8 mouse cellular contexts compared by ENCODE assay signal in genomic region chr5:44414441-44414840, GRCm38 (mm10).
A peak's percentile ranks its signal among the peaks of the same experiment; 100 is the strongest.
DNase-seq lines count a peak whose midpoint lies in the region; ATAC-seq lines count a peak whose summit lies in the region.

No protein-coding gene starts in this region.

- no peaks in the 10 kb centered on the region for H3K4me1 ChIP-seq in neural tube, embryonic 13.5 days (replicated peaks)
- H3K4me1 ChIP-seq in neural tube, embryonic 15.5 days: peaks cover 8% of the 10 kb centered on the region; the same call in 1 of the 2 replicates
- H3K4me1 ChIP-seq in forebrain, embryonic 13.5 days: peaks cover 8% of the 10 kb centered on the region

- H3K27ac ChIP-seq in neural tube, embryonic 13.5 days (replicated peaks): no peak overlapping the region
- H3K27ac ChIP-seq in neural tube, embryonic 15.5 days (replicated peaks): no peak overlapping the region
- H3K27ac ChIP-seq in forebrain, embryonic 13.5 days: no peak overlapping the region

- H3K9ac ChIP-seq in neural tube, embryonic 13.5 days: no peak overlapping the region
- H3K9ac ChIP-seq in neural tube, embryonic 15.5 days (replicated peaks): no peak overlapping the region
- no peak overlapping the region for H3K9ac ChIP-seq in forebrain, embryonic 13.5 days

- no peaks in the 10 kb centered on the region for H3K9me3 ChIP-seq in neural tube, embryonic 13.5 days
- no peaks in the 10 kb centered on the region for H3K9me3 ChIP-seq in neural tube, embryonic 15.5 days (replicated peaks)
- no peaks in the 10 kb centered on the region for H3K9me3 ChIP-seq in forebrain, embryonic 13.5 days (replicated peaks)

- WGBS in neural tube, embryonic 13.5 days: 40% methylated on average over 7 of the region's 7 CpGs
- 36% methylated on average over 7 of the region's 7 CpGs for WGBS in neural tube, embryonic 15.5 days
- 29% methylated on average over 7 of the region's 7 CpGs for WGBS in forebrain, embryonic 13.5 days

- no peak overlapping the region for H3K4me2 ChIP-seq in neural tube, embryonic 13.5 days
- H3K4me2 ChIP-seq in neural tube, embryonic 15.5 days: no peak overlapping the region
- no peak overlapping the region for H3K4me2 ChIP-seq in forebrain, embryonic 13.5 days

- no peak overlapping the region for H3K4me3 ChIP-seq in neural tube, embryonic 13.5 days
- no peak overlapping the region for H3K4me3 ChIP-seq in neural tube, embryonic 15.5 days (replicated peaks)
- H3K4me3 ChIP-seq in forebrain, embryonic 13.5 days: no peak overlapping the region

- peak; percentile 59; the same call in 1 of the 2 replicates for ATAC-seq in neural tube, embryonic 13.5 days (ENCODE audit: low read depth)
- ATAC-seq in neural tube, embryonic 15.5 days (ENCODE audit: low FRiP score): no peak; the same call in 1 of the 2 replicates
- peak; percentile 83 for ATAC-seq in forebrain, embryonic 13.5 days
- ATAC-seq in erythroblast, adult 5-6 weeks (replicated peaks; ENCODE audit: low FRiP score, poor library complexity, severe bottlenecking): no peak

- peak; percentile 79 for DNase-seq in heart, postnatal 4 days
- peak; percentile 31 to 85 for DNase-seq in left cerebral cortex, adult 8-10 months (ENCODE audit: low spot score in 2 of 2)
- DNase-seq in retina, postnatal 7 days (ENCODE audit: low read depth, low spot score): peak; percentile 14
- no peak for DNase-seq in c-Kit-positive CD71-positive TER-119-positive erythroid progenitor cells, embryonic 14.5 days (ENCODE audit: low spot score)

- H3K36me3 ChIP-seq in neural tube, embryonic 13.5 days: no peaks in the 10 kb centered on the region
- H3K36me3 ChIP-seq in neural tube, embryonic 15.5 days: no peaks in the 10 kb centered on the region
- H3K36me3 ChIP-seq in forebrain, embryonic 13.5 days (ENCODE audit: poor library complexity, severe bottlenecking): no peaks in the 10 kb centered on the region

- H3K27me3 ChIP-seq in neural tube, embryonic 13.5 days: no peaks in the 10 kb centered on the region
- H3K27me3 ChIP-seq in neural tube, embryonic 15.5 days (replicated peaks): no peaks in the 10 kb centered on the region
- H3K27me3 ChIP-seq in forebrain, embryonic 13.5 days: no peaks in the 10 kb centered on the region

Comparison
In these comparisons a context has a peak if more than half of its experiments do, and no peak if none do; other contexts are left out.
1. ATAC-seq: peak in neural tube, embryonic 13.5 days (single experiment) and forebrain, embryonic 13.5 days (single experiment); none in neural tube, embryonic 15.5 days (single experiment) and erythroblast, adult 5-6 weeks (single experiment).